18 mouse cellular contexts compared by ENCODE assay signal in genomic region chr15:38371404-38372090, GRCm38 (mm10).
DNase-seq lines count a peak whose midpoint lies in the region; ATAC-seq and TF ChIP-seq lines count a peak whose summit lies in the region.
"Had no signal": no experiment of that assay in that cellular context is flagged by ENCODE, and none has a peak within 500 bp of the region (broad histone marks: within the 10 kb centered on the region; RNA-seq: fewer than 3 reads in every experiment).

No protein-coding gene starts in this region.

- no peak overlapping the region for H3K27ac ChIP-seq in layer of hippocampus, adult 2 months
- H3K27ac ChIP-seq in bone marrow macrophage, adult 2 months (ENCODE audit: insufficient read depth, low read depth, low read length), result peak overlapping the region; percentile 39
- H3K27ac ChIP-seq: embryonic facial prominence, embryonic 12.5 days; forebrain, embryonic 12.5 days; gastrocnemius, adult 2 months; hindbrain, embryonic 15.5 days had no signal

- H3K4me1 ChIP-seq in bone marrow macrophage, adult 2 months (ENCODE audit: control insufficient read depth, insufficient read depth, low read length), result peaks cover 39% of the 10 kb centered on the region
- H3K4me1 ChIP-seq: embryonic facial prominence, embryonic 12.5 days had no signal

- peak; percentile 21 for TF ChIP-seq CTCF in layer of hippocampus, adult 2 months (conservative IDR thresholded peaks at IDR 0.05)
- no peak for TF ChIP-seq CTCF in bone marrow macrophage, adult 2 months (IDR thresholded peaks at IDR 0.05; ENCODE audit: low read depth, low read length)

- DNase-seq in layer of hippocampus, adult 2 months (ENCODE audit: low spot score in 2 of 2), result no peak
- no peak for DNase-seq in layer of hippocampus, postnatal 36 days
- no peak for DNase-seq in spleen, adult 18-20 months
- no peak for DNase-seq in left cerebral cortex, adult 11 months (ENCODE audit: low spot score)
- DNase-seq: adrenal gland, adult 8-10 months; cerebellum, adult 11-12 months; cerebellum, adult 9-10 months; cerebellum, postnatal 25 days; gastrocnemius, adult 2 months; gastrocnemius, postnatal 25 days; heart, adult 18-20 months had no signal

- peak; percentile 56 for ATAC-seq in granulocyte monocyte progenitor cell, adult 5-6 weeks (replicated peaks; ENCODE audit: poor library complexity, severe bottlenecking)
- ATAC-seq in monocyte, adult 5-6 weeks (replicated peaks; ENCODE audit: insufficient number of reproducible peaks, low FRiP score, low TSS enrichment, poor library complexity, severe bottlenecking), result peak; percentile 57; the same call in 1 of the 2 replicates

- no peak overlapping the region for H3K4me3 ChIP-seq in layer of hippocampus, adult 2 months
- no peak overlapping the region for H3K4me3 ChIP-seq in bone marrow macrophage, adult 2 months (ENCODE audit: insufficient read depth, low read length)
- H3K4me3 ChIP-seq: embryonic facial prominence, embryonic 12.5 days; forebrain, embryonic 12.5 days; gastrocnemius, adult 2 months; heart, embryonic 12.5 days; hindbrain, embryonic 15.5 days had no signal

- TF ChIP-seq POLR2A in bone marrow macrophage, adult 2 months (IDR thresholded peaks at IDR 0.05; ENCODE audit: borderline replicate concordance, low read depth, low read length), result no peak
